Mouse (Mus musculus) hindbrain, embryonic 13.5 days (tissue): ENCODE results near the gene Vmn1r181. TPM values are rescaled to one million over a fixed set of nuclear protein-coding genes. Genes with fewer than 3 reads are reported as not detected.
"Not testable (repeated sequence)": the region's sequence is repeated elsewhere in the genome, so short reads cannot be mapped to it uniquely, and the experiment has no call there.

Experiments used
- ATAC-seq: fragments of 200-750 bp; cut with Nextera tagmentation; 2 replicates; pipeline ENCODE4 v1.8.0; 2017; ENCODE audit warnings: moderate TSS enrichment; ENCODE audit not compliant: low FRiP score
- H3K27ac ChIP-seq: fragments of 300-500 bp; sonication (generic); 2 replicates; pipeline ENCODE4 v1.5.1; 2015; ENCODE audit warnings: inconsistent platforms, mild to moderate bottlenecking, moderate library complexity
- H3K27me3 ChIP-seq: fragments of 300-500 bp; sonication (generic); 2 replicates; pipeline ENCODE4 v1.6.1; 2015; ENCODE audit warnings: mild to moderate bottlenecking, inconsistent platforms
- H3K36me3 ChIP-seq: fragments of 300-500 bp; sonication (generic); 2 replicates; pipeline ENCODE4 v1.6.1; 2015; ENCODE audit warnings: mild to moderate bottlenecking, inconsistent platforms
- H3K4me1 ChIP-seq: fragments of 300-500 bp; sonication (generic); replicated peaks from 2 replicates; pipeline ENCODE4 v1.6.1; 2015; ENCODE audit warnings: inconsistent platforms
- H3K4me2 ChIP-seq: fragments of 300-500 bp; sonication (generic); 2 replicates; pipeline ENCODE4 v1.6.1; 2015; ENCODE audit warnings: inconsistent platforms, mild to moderate bottlenecking, moderate library complexity
- H3K4me3 ChIP-seq: fragments of 300-500 bp; sonication (generic); 2 replicates; pipeline ENCODE4 v1.5.1; 2015; ENCODE audit warnings: mild to moderate bottlenecking, inconsistent platforms
- H3K9ac ChIP-seq: fragments of 300-500 bp; sonication (generic); 2 replicates; pipeline ENCODE4 v1.6.1; 2015; ENCODE audit warnings: mild to moderate bottlenecking, inconsistent platforms
- H3K9me3 ChIP-seq: fragments of 300-500 bp; sonication (generic); 2 replicates; pipeline ENCODE4 v1.6.1; 2016; ENCODE audit warnings: inconsistent platforms
- WGBS: fragments of 180-500 bp; shearing (Covaris S2); methylation state at CpG from one replicate; pipeline ENCODE4 v1.1.7; 2015; 5-methylcytosine and 5-hydroxymethylcytosine counted together
- polyA plus RNA-seq: library from polyadenylated mRNA; unstranded; fragments of >200 nt; fragmentation: Nextera tagmentation; extraction: Ambion mirVana; gene quantifications from 2 replicates; pipeline ENCODE4 v1.2.1, GENCODE M21; 2015

Vmn1r181 gene
- polyA plus RNA-seq: not detected in 2 replicates

- ATAC-seq: not testable (repeated sequence)
These were observed at the start of gene Vmn1r181 for GRCm38 (mm10) chr7:23974315-23974714. Gene Vmn1r181 (plus strand): TSS chr7:23974615.

GRCm38 (mm10) chr7:23926678-23927077, 47.7 kb upstream of the Vmn1r181 start, which contains the start of gene Vmn1r179:
Gene Vmn1r179 (plus strand): TSS chr7:23926978.
- Histone ChIP-seq H3K27ac (no peak within 1 kb of the TSS), H3K4me2 (no peak within 1 kb of the TSS), H3K9me3 (peaks cover 31% of the 10 kb centered on the region), H3K4me1 (no peaks in the 10 kb centered on the region), H3K4me3 (no peak within 1 kb of the TSS), H3K9ac (no peak within 1 kb of the TSS), H3K27me3 (no peaks in the 10 kb centered on the region), H3K36me3 (no peaks in the 10 kb centered on the region)
- no peak for ATAC-seq
- 58% methylated on average over 2 of the region's 2 CpGs for WGBS

More at GRCm38 (mm10) chr7:23974315-23974714, at the start of gene Vmn1r181:
- not testable (repeated sequence) for H3K27me3 ChIP-seq, H3K4me1 ChIP-seq, H3K4me2 ChIP-seq, H3K27ac ChIP-seq, H3K36me3 ChIP-seq, H3K4me3 ChIP-seq, H3K9ac ChIP-seq
- WGBS: 83% methylated on average over 9 of the region's 9 CpGs
- H3K9me3 ChIP-seq: peaks cover 46% of the 10 kb centered on the region

GRCm38 (mm10) chr7:23950332-23950731, 24.1 kb upstream of the Vmn1r181 start, which contains the start of gene Vmn1r180:
Gene Vmn1r180 (plus strand): TSS chr7:23950632.
- Histone ChIP-seq H3K27me3 (no peaks in the 10 kb centered on the region), H3K9me3 (peaks cover 15% of the 10 kb centered on the region; the same call in 1 of the 2 replicates), H3K36me3 (no peaks in the 10 kb centered on the region), H3K4me1 (no peaks in the 10 kb centered on the region), H3K4me3 (no peak within 1 kb of the TSS), H3K9ac (no peak within 1 kb of the TSS), H3K4me2 (no peak within 1 kb of the TSS), H3K27ac (no peak within 1 kb of the TSS)
- ATAC-seq: no peak

GRCm38 (mm10) chr7:23968044-23968443, 6.4 kb upstream of the Vmn1r181 start:
- not testable (repeated sequence) for H3K36me3 ChIP-seq, H3K4me1 ChIP-seq, H3K27ac ChIP-seq, H3K9ac ChIP-seq, H3K27me3 ChIP-seq, ATAC-seq, H3K4me2 ChIP-seq, H3K4me3 ChIP-seq
- 56% methylated on average over 3 of the region's 3 CpGs for WGBS
- peaks cover 36% of the 10 kb centered on the region for H3K9me3 ChIP-seq

GRCm38 (mm10) chr7:24001391-24001790, 27.0 kb downstream of the Vmn1r181 start, which contains the start of gene V1rd19:
Gene V1rd19 (plus strand): TSS chr7:24001691.
- no peak within 1 kb of the TSS for H3K4me3 ChIP-seq
- H3K36me3 ChIP-seq: no peaks in the 10 kb centered on the region
- WGBS: 65% methylated on average over 2 of the region's 2 CpGs
- H3K9ac ChIP-seq: no peak within 1 kb of the TSS
- H3K27ac ChIP-seq: no peak within 1 kb of the TSS
- H3K27me3 ChIP-seq: no peaks in the 10 kb centered on the region
- no peak within 1 kb of the TSS for H3K4me2 ChIP-seq
- no peaks in the 10 kb centered on the region for H3K4me1 ChIP-seq
- peaks cover 24% of the 10 kb centered on the region for H3K9me3 ChIP-seq
- ATAC-seq: no peak

Other genes with a start within 250 kb of the Vmn1r181 start
- gene Vmn1r174, start 222.3 kb upstream of the Vmn1r181 start, polyA plus RNA-seq: not detected in 2 replicates
- not detected in 2 replicates for gene Vmn1r175, start 164.0 kb upstream of the Vmn1r181 start, polyA plus RNA-seq
- not detected in 2 replicates for gene Vmn1r176, start 137.2 kb upstream of the Vmn1r181 start, polyA plus RNA-seq
- not detected in 2 replicates for gene Vmn1r177, start 108.2 kb upstream of the Vmn1r181 start, polyA plus RNA-seq
- gene Vmn1r178, start 82.6 kb upstream of the Vmn1r181 start, polyA plus RNA-seq: not detected in 2 replicates
- not detected in 2 replicates for gene Vmn1r179, start 47.6 kb upstream of the Vmn1r181 start, polyA plus RNA-seq
- not detected in 2 replicates for gene Vmn1r180, start 24.0 kb upstream of the Vmn1r181 start, polyA plus RNA-seq
- gene V1rd19, start 27.1 kb downstream of the Vmn1r181 start, polyA plus RNA-seq: not detected in 2 replicates
- gene Vmn1r183, start 78.6 kb downstream of the Vmn1r181 start, polyA plus RNA-seq: not detected in 2 replicates
- gene Zfp180, start 107.3 kb downstream of the Vmn1r181 start, polyA plus RNA-seq: 31.9 and 32.1 TPM in 2 replicates
- gene Zfp112, start 137.7 kb downstream of the Vmn1r181 start, polyA plus RNA-seq: 10.2 and 12.4 TPM in 2 replicates
- 20.0 and 20.8 TPM in 2 replicates for gene Zfp235, start 159.6 kb downstream of the Vmn1r181 start, polyA plus RNA-seq
- gene Zfp114, start 200.4 kb downstream of the Vmn1r181 start, polyA plus RNA-seq: 5.0 and 5.9 TPM in 2 replicates
- 5.3 and 5.5 TPM in 2 replicates for gene Zfp111, start 236.8 kb downstream of the Vmn1r181 start, polyA plus RNA-seq